ENCODE assay signal across 8 mouse cellular contexts in genomic region chr9:7836905-7837805, GRCm38 (mm10). TPM values are rescaled to one million over a fixed set of nuclear protein-coding genes. Genes with fewer than 3 reads are reported as not detected.
DNase-seq lines count a peak whose midpoint lies in the region; ATAC-seq lines count a peak whose summit lies in the region.

Gene Birc2, minus strand, starts transcription at chr9:7837064.

- peak within 1 kb of the TSS; percentile 96 for H3K27ac ChIP-seq in hindbrain, embryonic 14.5 days

- peak within 1 kb of the TSS; percentile 78 for H3K9ac ChIP-seq in hindbrain, embryonic 14.5 days

- peak; percentile 98 for DNase-seq in R1 (ENCODE audit: low read depth, low spot score)
- DNase-seq in cerebellum, postnatal 25 days, result peak; percentile 96 to 98
- peak; percentile 90 to 93 for DNase-seq in frontal cortex, postnatal 25 days (ENCODE audit: low spot score in 2 of 2)
- peak; percentile 98 for DNase-seq in hindbrain, embryonic 14.5 days (ENCODE audit: low spot score)
- DNase-seq in layer of hippocampus, postnatal 36 days, result peak; percentile 94 to 95
- peak; percentile 97 for DNase-seq in lung, postnatal 36 days
- DNase-seq in retina, postnatal 1 day, result peak; percentile 98
- peak; percentile 84 to 94 for DNase-seq in urinary bladder, adult 18-20 months (ENCODE audit: low spot score in 2 of 2)

- WGBS in hindbrain, embryonic 14.5 days, result under 1% methylated on average over 68 of the region's 68 CpGs

- no peaks in the 10 kb centered on the region for H3K27me3 ChIP-seq in hindbrain, embryonic 14.5 days (ENCODE audit: control insufficient read depth, insufficient read depth, low read length)

- H3K36me3 ChIP-seq in hindbrain, embryonic 14.5 days (replicated peaks; ENCODE audit: control insufficient read depth, insufficient read depth), result peaks cover 18% of the 10 kb centered on the region

- peak within 1 kb of the TSS; percentile 74 for H3K4me3 ChIP-seq in hindbrain, embryonic 14.5 days (replicated peaks; ENCODE audit: low read length)

- ATAC-seq in hindbrain, embryonic 14.5 days (ENCODE audit: low FRiP score), result peak; percentile 98

- H3K9me3 ChIP-seq in hindbrain, embryonic 14.5 days (ENCODE audit: control insufficient read depth, low read length), result no peaks in the 10 kb centered on the region

- peaks cover 32% of the 10 kb centered on the region for H3K4me1 ChIP-seq in hindbrain, embryonic 14.5 days (replicated peaks; ENCODE audit: control insufficient read depth, insufficient read depth, low read length)

- peak within 1 kb of the TSS; percentile 78 for H3K4me2 ChIP-seq in hindbrain, embryonic 14.5 days (replicated peaks)

RNA-seq across cellular contexts. Expression of gene Birc2, which starts in this region (rescaled TPM):
- 47.7 and 48.9 TPM in 2 replicates for polyA plus RNA-seq in hindbrain, embryonic 14.5 days (2014; fragmentation: Nextera tagmentation; extraction: Ambion mirVana)
- 10 to 100 TPM; 35.1 to 38.9 TPM for total RNA-seq in layer of hippocampus, postnatal 36 days (2021)

Comparison
In these comparisons a context has a peak if more than half of its experiments do, and no peak if none do; other contexts are left out.
1. Peak in every context shown above with its lines: DNase-seq, ATAC-seq, H3K4me3 ChIP-seq and H3K27ac ChIP-seq.